Mouse (Mus musculus): Measurements from ENCODE around the gene Snw1. TPM values are rescaled to one million over a fixed set of nuclear protein-coding genes. Genes with fewer than 3 reads are reported as not detected.
"Not testable (repeated sequence)": the region's sequence is repeated elsewhere in the genome, so short reads cannot be mapped to it uniquely, and the experiment has no call there.

The Snw1 gene
- total RNA-seq (2014; rRNA removed; ENCODE audit: low replicate concordance) (20.9 and 35.6 TPM in 2 replicates), polyA plus RNA-seq (2015; fragmentation: Nextera tagmentation; extraction: Ambion mirVana) (68.1 and 70.1 TPM in 2 replicates)

DNA sequence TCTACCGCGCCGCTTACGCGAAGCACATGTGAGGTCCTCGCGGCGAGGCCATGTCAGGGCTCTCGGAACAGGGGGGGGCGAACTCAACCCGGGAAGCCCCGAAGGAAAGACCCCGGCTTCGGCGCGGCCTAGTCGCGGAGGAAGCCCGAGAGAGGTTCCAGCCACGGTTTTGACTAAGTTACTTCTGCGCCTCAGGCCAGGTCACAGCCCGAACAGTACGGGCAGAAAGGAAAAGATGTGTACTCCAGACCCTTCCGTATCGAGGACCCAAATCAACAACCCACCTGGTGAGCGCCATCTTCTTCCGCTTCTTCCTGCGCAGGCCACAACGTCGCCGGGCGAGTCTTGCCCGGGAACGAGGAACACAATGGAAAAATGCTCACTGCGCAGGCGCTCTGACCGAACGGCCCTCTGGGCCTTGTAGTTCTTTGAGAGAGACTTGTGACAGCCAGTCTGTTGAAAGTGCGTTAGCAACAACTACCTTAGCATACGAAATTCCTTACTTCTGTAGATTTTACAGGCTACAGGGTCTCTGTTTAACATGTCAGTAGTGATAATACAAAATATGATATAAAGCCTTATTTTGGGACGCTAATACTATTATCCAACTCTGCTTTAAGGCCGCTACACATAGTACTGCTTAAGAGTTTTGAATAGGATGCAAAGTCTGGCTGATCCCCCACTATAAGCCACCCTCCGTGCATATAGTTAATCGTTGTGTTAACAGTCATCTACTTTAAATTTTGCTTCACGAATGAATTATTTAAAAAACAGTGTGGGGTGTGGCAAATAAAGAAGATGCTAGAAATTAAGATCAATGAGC lies at the start of gene Snw1:
Snw1 (minus strand) TSS at position 311 of the 823 bp plus-strand sequence.
- H3K4me3 ChIP-seq (ENCODE audit: low read depth, low read length), result peak within 1 kb of the TSS; percentile 68
- WGBS, result 3% methylated on average over 45 of the region's 45 CpGs
- H3K27me3 ChIP-seq (ENCODE audit: control insufficient read depth, insufficient read depth, low read length), result no peaks in the 10 kb centered on the region
- ATAC-seq (ENCODE audit: insufficient read depth, low read depth) (peak; percentile 97), DNase-seq (ENCODE audit: low spot score) (peak; percentile 91)
- H3K27ac ChIP-seq (ENCODE audit: low read depth), result peak within 1 kb of the TSS; percentile 81
- peak within 1 kb of the TSS; percentile 68 for H3K4me2 ChIP-seq (ENCODE audit: low read depth, low read length)
- peaks cover 13% of the 10 kb centered on the region for H3K36me3 ChIP-seq (replicated peaks; ENCODE audit: control insufficient read depth, insufficient read depth, low read length)
- H3K9ac ChIP-seq (replicated peaks; ENCODE audit: low read depth, low read length), result peak within 1 kb of the TSS; percentile 90
- H3K9me3 ChIP-seq (replicated peaks; ENCODE audit: control insufficient read depth, low read length), result no peaks in the 10 kb centered on the region
- peaks cover 12% of the 10 kb centered on the region for H3K4me1 ChIP-seq (ENCODE audit: control insufficient read depth, insufficient read depth)
- TF ChIP-seq EP300 (IDR thresholded peaks at IDR 0.05; ENCODE audit: low read depth) (peak; percentile 87; the same call in 1 of the 2 replicates), CTCF (IDR thresholded peaks at IDR 0.05; ENCODE audit: low read depth) (no peak)

DNA sequence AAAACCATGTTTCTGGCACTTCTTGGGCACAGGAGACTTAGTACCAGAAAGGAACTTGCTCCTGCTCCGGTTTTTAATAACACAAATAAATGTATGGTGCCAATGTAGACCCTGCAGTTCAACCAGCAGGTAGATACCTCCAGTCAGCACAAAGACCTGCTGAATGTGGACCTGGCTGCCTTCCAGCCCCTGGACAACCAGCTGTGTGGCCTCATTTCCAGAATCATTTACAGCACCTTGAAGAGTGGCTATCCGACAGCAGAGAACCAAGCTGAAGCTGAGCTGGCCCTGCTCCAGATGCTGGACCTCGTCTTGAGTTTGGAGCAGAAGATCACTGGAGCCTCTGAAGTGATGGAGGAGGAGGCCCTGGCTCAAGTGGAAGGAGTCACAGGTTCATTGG lies 47.5 kb upstream of the Snw1 start:
- not testable (repeated sequence) for H3K4me1 ChIP-seq (ENCODE audit: control insufficient read depth, insufficient read depth); H3K27me3 ChIP-seq (ENCODE audit: control insufficient read depth, insufficient read depth, low read length); H3K36me3 ChIP-seq (replicated peaks; ENCODE audit: control insufficient read depth, insufficient read depth, low read length); DNase-seq (ENCODE audit: low spot score); ATAC-seq (ENCODE audit: insufficient read depth, low read depth); H3K4me2 ChIP-seq (ENCODE audit: low read depth, low read length); H3K27ac ChIP-seq (ENCODE audit: low read depth); H3K9ac ChIP-seq (replicated peaks; ENCODE audit: low read depth, low read length); H3K4me3 ChIP-seq (ENCODE audit: low read depth, low read length); H3K9me3 ChIP-seq (replicated peaks; ENCODE audit: control insufficient read depth, low read length)
- WGBS, result 64% methylated on average over 3 of the region's 3 CpGs

DNA sequence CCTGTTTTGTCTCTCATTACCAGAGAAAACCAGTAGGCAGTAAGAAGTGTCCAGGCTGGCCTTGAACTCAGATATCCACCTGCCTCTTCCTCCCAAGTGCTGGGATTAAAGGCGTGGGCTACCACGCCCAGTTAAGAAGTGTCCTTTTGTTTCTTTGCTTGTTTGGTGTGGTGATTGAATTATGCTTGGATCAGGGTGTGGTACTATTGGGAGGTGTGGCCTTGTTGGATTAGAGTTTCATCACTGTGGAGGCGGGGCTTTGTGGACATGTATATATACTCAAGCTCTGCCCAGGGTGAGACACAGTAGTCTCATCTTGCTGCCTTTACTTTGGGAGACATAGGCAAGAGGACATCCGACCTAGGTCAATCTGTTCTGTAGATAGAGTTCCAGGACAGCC lies 41.9 kb upstream of the Snw1 start, which contains the start of gene Gm8300:
Gm8300 (plus strand) TSS at position 301 of the 400 bp plus-strand sequence.
- 73% methylated on average over 4 of the region's 4 CpGs for WGBS
- not testable (repeated sequence) for H3K27me3 ChIP-seq (ENCODE audit: control insufficient read depth, insufficient read depth, low read length); H3K9ac ChIP-seq (replicated peaks; ENCODE audit: low read depth, low read length); H3K36me3 ChIP-seq (replicated peaks; ENCODE audit: control insufficient read depth, insufficient read depth, low read length); H3K9me3 ChIP-seq (replicated peaks; ENCODE audit: control insufficient read depth, low read length); H3K4me3 ChIP-seq (ENCODE audit: low read depth, low read length); H3K4me2 ChIP-seq (ENCODE audit: low read depth, low read length); DNase-seq (ENCODE audit: low spot score); H3K4me1 ChIP-seq (ENCODE audit: control insufficient read depth, insufficient read depth); H3K27ac ChIP-seq (ENCODE audit: low read depth); ATAC-seq (ENCODE audit: insufficient read depth, low read depth)

DNA sequence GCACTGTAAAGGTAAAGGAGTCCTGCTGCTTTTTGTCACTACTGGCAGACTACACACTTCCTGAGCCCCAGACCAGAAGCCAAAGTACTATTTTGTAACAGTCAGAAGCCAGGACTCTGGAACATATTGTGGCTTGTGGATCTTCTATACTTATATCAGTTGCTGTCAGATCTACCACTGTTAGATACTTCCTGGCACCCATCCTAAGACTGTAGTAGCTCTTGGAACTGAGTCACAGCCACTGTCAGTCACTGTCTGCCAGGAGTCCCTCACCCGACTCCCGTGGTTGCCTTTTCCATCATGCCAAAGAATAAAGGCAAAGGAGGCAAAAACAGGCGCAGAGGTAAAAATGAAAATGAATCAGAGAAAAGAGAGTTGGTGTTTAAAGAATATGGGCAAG lies 22.3 kb upstream of the Snw1 start, which contains the start of gene Gm5788:
Gm5788 (plus strand) TSS at position 301 of the 400 bp plus-strand sequence.
- WGBS, result 78% methylated on average over 3 of the region's 3 CpGs
- not testable (repeated sequence) for H3K27me3 ChIP-seq (ENCODE audit: control insufficient read depth, insufficient read depth, low read length); ATAC-seq (ENCODE audit: insufficient read depth, low read depth); H3K4me2 ChIP-seq (ENCODE audit: low read depth, low read length); H3K4me3 ChIP-seq (ENCODE audit: low read depth, low read length); H3K4me1 ChIP-seq (ENCODE audit: control insufficient read depth, insufficient read depth); H3K27ac ChIP-seq (ENCODE audit: low read depth); H3K9me3 ChIP-seq (replicated peaks; ENCODE audit: control insufficient read depth, low read length); H3K9ac ChIP-seq (replicated peaks; ENCODE audit: low read depth, low read length); H3K36me3 ChIP-seq (replicated peaks; ENCODE audit: control insufficient read depth, insufficient read depth, low read length); DNase-seq (ENCODE audit: low spot score)

DNA sequence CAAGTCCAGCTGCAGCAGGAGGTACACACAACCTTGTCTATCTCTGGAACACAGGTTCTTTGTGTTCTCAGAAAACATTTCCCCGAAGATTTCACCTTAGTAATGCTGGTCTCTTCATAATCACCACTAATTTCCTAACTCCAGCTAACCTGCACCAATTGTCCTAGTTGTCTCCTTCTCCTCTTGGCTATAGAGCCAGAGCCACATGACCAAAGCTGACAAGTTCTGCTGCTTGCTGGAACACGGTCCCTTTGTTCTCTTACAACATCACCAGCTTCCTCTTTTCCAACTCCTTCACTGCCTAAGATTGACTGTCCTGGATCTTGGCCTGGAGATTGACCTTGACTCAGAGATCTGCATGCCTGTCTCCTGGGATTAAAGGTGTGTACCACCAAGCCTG lies 16.6 kb upstream of the Snw1 start:
- H3K27me3 ChIP-seq (ENCODE audit: control insufficient read depth, insufficient read depth, low read length); H3K9me3 ChIP-seq (replicated peaks; ENCODE audit: control insufficient read depth, low read length); H3K4me2 ChIP-seq (ENCODE audit: low read depth, low read length); ATAC-seq (ENCODE audit: insufficient read depth, low read depth); H3K9ac ChIP-seq (replicated peaks; ENCODE audit: low read depth, low read length); H3K4me1 ChIP-seq (ENCODE audit: control insufficient read depth, insufficient read depth); DNase-seq (ENCODE audit: low spot score); H3K36me3 ChIP-seq (replicated peaks; ENCODE audit: control insufficient read depth, insufficient read depth, low read length); H3K4me3 ChIP-seq (ENCODE audit: low read depth, low read length); H3K27ac ChIP-seq (ENCODE audit: low read depth): not testable (repeated sequence)
- 50% methylated on average over 2 of the region's 2 CpGs for WGBS

DNA sequence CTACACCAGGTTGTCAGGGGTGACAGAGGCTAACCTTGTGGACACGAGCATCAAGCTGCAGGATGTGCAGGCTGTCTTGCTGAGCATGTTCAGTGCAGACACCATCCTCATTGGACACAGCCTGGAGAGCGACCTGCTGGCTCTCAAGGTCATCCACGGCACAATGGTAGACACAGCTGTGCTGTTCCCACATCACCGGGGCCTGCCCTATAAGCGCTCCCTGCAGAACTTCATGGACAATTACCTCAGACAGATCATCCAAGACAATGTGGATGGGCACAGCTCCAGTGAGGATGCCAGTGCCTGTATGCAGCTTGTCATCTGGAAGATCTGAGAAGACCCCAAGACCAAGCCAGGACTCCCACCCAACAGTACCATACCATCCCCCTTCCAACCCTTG lies 10.4 kb upstream of the Snw1 start:
- not testable (repeated sequence) for H3K27me3 ChIP-seq (ENCODE audit: control insufficient read depth, insufficient read depth, low read length); H3K9me3 ChIP-seq (replicated peaks; ENCODE audit: control insufficient read depth, low read length); H3K4me3 ChIP-seq (ENCODE audit: low read depth, low read length); DNase-seq (ENCODE audit: low spot score); H3K4me2 ChIP-seq (ENCODE audit: low read depth, low read length); ATAC-seq (ENCODE audit: insufficient read depth, low read depth); H3K36me3 ChIP-seq (replicated peaks; ENCODE audit: control insufficient read depth, insufficient read depth, low read length); H3K4me1 ChIP-seq (ENCODE audit: control insufficient read depth, insufficient read depth); H3K9ac ChIP-seq (replicated peaks; ENCODE audit: low read depth, low read length); H3K27ac ChIP-seq (ENCODE audit: low read depth)
- WGBS, result 87% methylated on average over 5 of the region's 5 CpGs
